Mouse (Mus musculus) ES-Bruce4 (cell line): Measurements from ENCODE around the gene Tnfrsf9.

Experiments used
- CTCF ChIP-seq: IDR thresholded peaks from one replicate; pipeline ENCODE4 v1.8.1; 2011; ENCODE audit warnings: low read depth, low read length
- EP300 ChIP-seq: IDR thresholded peaks from 2 replicates; pipeline ENCODE4 v1.6.1; 2011; ENCODE audit warnings: low read depth, low read length; ENCODE audit not compliant: insufficient read depth
- POLR2A ChIP-seq: IDR thresholded peaks from one replicate; pipeline ENCODE4 v1.8.1; 2011; ENCODE audit warnings: low read length; ENCODE audit not compliant: insufficient read depth

DNA sequence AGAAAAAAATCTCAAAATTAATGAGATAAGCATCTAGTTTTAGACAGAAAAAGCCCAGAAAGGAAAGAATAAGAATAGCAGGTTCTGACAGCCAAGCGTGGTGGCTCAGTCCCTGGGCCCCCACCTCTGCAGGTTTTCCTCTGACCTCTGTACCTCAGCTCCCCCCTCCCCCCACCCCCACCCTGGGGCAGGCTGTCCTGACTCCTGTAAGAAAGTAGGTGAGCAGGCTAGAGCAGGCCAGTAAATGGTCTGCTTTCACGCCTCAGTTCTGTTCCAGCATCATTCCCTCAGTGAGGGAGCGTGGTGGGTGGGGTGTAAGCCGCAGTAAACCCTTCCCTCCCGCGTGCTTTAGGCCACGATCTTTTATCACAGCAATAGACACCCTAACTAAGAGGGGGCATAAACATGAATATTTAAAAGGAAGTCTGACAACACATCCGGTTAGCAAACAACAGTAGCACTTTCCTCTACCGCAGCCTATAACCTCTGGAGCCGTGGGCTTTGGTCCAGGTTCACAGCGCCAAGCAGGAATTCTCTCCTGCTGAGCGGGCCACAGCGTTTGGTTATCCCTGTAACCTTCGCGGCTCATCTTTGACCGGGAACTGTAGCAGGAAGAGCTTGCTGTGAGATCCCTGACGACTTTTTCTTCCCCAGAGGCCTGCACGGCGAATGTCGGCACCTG is 24.9 kb upstream of the Tnfrsf9 start:
- TF ChIP-seq EP300 (peak; percentile 5; the same call in 1 of the 2 replicates), CTCF (no peak), POLR2A (no peak)
